Mouse (Mus musculus) myocyte (in vitro differentiated cells): Measurements from ENCODE around the gene Vav2. TPM values are rescaled to one million over a fixed set of nuclear protein-coding genes. Genes with fewer than 3 reads are reported as not detected.

ENCODE experiments used
- H3K27me3 ChIP-seq: one replicate; pipeline ENCODE4 v1.6.1; 2011; ENCODE audit not compliant: control insufficient read depth, insufficient read depth, insufficient read length
- H3K36me3 ChIP-seq: one replicate; pipeline ENCODE4 v1.6.1; 2011; ENCODE audit not compliant: control insufficient read depth, insufficient read depth
- H3K4me2 ChIP-seq: one replicate; pipeline ENCODE4 v1.6.1; 2011; ENCODE audit warnings: low read depth, control low read depth
- H3K4me3 ChIP-seq: one replicate; pipeline ENCODE4 v1.5.1; 2011; ENCODE audit warnings: mild to moderate bottlenecking, control low read depth, moderate library complexity
- H3K79me2 ChIP-seq: one replicate; pipeline ENCODE4 v1.6.1; 2011; ENCODE audit not compliant: control insufficient read depth, insufficient read depth
- H3ac ChIP-seq: one replicate; pipeline ENCODE4 v1.6.1; 2011; ENCODE audit not compliant: control insufficient read depth, insufficient read length
- CEBPB ChIP-seq: IDR thresholded peaks from 2 replicates; pipeline ENCODE4 v1.6.1; 2011; ENCODE audit warnings: mild to moderate bottlenecking, moderate library complexity; ENCODE audit not compliant: poor library complexity, insufficient read depth, severe bottlenecking
- E2F4 ChIP-seq: IDR thresholded peaks from one replicate; pipeline ENCODE4 v1.6.1; 2011; ENCODE audit warnings: mild to moderate bottlenecking, control low read depth, moderate library complexity; ENCODE audit not compliant: insufficient read depth
- MAX ChIP-seq: IDR thresholded peaks from one replicate; pipeline ENCODE4 v1.6.1; 2011; ENCODE audit warnings: low read depth, mild to moderate bottlenecking, control low read depth
- MYOD1 ChIP-seq, 3 experiments: IDR thresholded peaks; one replicate each; pipeline ENCODE4 v1.6.1; 2011; ENCODE audit warnings: control low read depth in 2 of 3, low read depth in 2 of 3, mild to moderate bottlenecking in 2 of 3, moderate library complexity in 1 of 3; ENCODE audit not compliant: insufficient read length in 2 of 3, control insufficient read depth in 1 of 3
- MYOG ChIP-seq, 3 experiments: IDR thresholded peaks; one replicate each; pipeline ENCODE4 v1.6.1; 2011; ENCODE audit warnings: control low read depth in 2 of 3, low read depth in 2 of 3, mild to moderate bottlenecking in 2 of 3; ENCODE audit not compliant: insufficient read length in 2 of 3, control insufficient read depth in 1 of 3, insufficient read depth in 1 of 3
- POLR2A ChIP-seq: IDR thresholded peaks from one replicate; pipeline ENCODE4 v1.6.1; 2011; ENCODE audit warnings: low read depth, mild to moderate bottlenecking, control low read depth, moderate library complexity; ENCODE audit not compliant: insufficient read length
- POLR2AphosphoS2 ChIP-seq: IDR thresholded peaks from one replicate; pipeline ENCODE4 v1.6.1; 2011; ENCODE audit warnings: low read depth, control low read depth; ENCODE audit not compliant: insufficient read length
- REST ChIP-seq: IDR thresholded peaks from one replicate; pipeline ENCODE4 v1.6.1; 2011; ENCODE audit warnings: mild to moderate bottlenecking, control low read depth, moderate library complexity; ENCODE audit not compliant: insufficient read depth, insufficient read length
- SRF ChIP-seq: IDR thresholded peaks from one replicate; pipeline ENCODE4 v1.6.1; 2011; ENCODE audit warnings: low read depth; ENCODE audit not compliant: control insufficient read depth, insufficient read length
- TCF12 ChIP-seq: IDR thresholded peaks from one replicate; pipeline ENCODE4 v1.6.1; 2011; ENCODE audit warnings: mild to moderate bottlenecking, control low read depth; ENCODE audit not compliant: poor library complexity, insufficient read depth, severe bottlenecking
- TCF3 ChIP-seq: IDR thresholded peaks from one replicate; pipeline ENCODE4 v1.6.1; 2011; ENCODE audit warnings: low read depth, control low read depth; ENCODE audit not compliant: insufficient read length
- USF1 ChIP-seq: IDR thresholded peaks from one replicate; pipeline ENCODE4 v1.6.1; 2011; ENCODE audit warnings: low read depth, mild to moderate bottlenecking, control low read depth, moderate library complexity
- polyA plus RNA-seq: library from polyadenylated mRNA; unstranded; fragments of >200 nt; fragmentation: generic; extraction: Trizol; gene quantifications from one replicate; pipeline ENCODE4 v1.2.1, GENCODE M21; 2012; ENCODE audit warnings: missing spikeins

The Vav2 gene
- polyA plus RNA-seq, 1 experiment = 14.1 TPM

DNA sequence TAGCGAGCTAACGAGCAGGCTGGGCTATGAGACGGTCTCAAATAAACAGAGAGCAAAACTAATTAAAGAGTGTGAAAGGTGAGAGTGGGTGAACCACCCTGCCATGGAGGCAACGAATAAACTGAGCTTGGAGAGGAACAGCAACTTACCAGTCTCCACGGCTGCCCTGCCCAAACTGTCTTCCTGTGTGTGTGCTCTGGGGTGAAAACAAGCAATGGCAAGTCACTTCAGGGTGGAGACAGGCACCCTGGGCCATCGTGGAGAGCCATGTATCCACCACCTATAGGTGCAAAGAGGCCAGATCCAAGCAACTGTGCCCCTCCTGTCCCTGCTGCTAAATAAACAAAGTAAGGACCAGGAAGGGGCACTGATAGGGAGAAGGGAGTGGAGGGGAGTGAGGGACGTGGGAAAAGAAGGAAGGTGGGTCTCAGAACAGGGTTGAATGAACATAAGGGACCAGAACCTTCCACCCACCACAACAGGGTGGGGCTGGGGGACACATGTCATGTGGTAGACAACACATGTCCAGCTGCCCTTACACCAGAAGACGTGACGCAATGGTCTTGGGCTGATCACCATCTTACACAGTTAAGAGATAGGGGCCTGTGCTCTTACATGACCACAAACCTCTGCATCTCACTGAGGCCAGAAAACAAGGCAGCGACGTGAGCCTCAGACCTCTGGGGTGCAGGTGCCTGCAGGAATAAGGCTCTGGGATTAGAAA lies 11.6 kb downstream of the Vav2 start:
- no peaks in the 10 kb centered on the region for H3K27me3 ChIP-seq
- H3ac ChIP-seq = no peak overlapping the region
- H3K79me2 ChIP-seq = peaks cover 58% of the 10 kb centered on the region
- no peaks in the 10 kb centered on the region for H3K36me3 ChIP-seq
- peak overlapping the region; percentile 84 for H3K4me2 ChIP-seq
- TF ChIP-seq POLR2A = no peak
- 0 out of 2 replicates have a peak, but pooled peaks have one; percentile 1 for TF ChIP-seq CEBPB
- TF ChIP-seq MYOG (IDR thresholded peaks at IDR 0.05; ENCODE audit: control insufficient read depth in 1 of 3, insufficient read depth in 1 of 3, insufficient read length in 2 of 3, low read depth in 2 of 3) = peak in 1 of 3 experiments; percentile 53
- TF ChIP-seq MYOD1 (IDR thresholded peaks at IDR 0.05; ENCODE audit: control insufficient read depth in 1 of 3, insufficient read length in 2 of 3, low read depth in 2 of 3) = peak in 1 of 3 experiments; percentile 61
- TF ChIP-seq POLR2AphosphoS2 = no peak
- H3K4me3 ChIP-seq = no peak overlapping the region

DNA sequence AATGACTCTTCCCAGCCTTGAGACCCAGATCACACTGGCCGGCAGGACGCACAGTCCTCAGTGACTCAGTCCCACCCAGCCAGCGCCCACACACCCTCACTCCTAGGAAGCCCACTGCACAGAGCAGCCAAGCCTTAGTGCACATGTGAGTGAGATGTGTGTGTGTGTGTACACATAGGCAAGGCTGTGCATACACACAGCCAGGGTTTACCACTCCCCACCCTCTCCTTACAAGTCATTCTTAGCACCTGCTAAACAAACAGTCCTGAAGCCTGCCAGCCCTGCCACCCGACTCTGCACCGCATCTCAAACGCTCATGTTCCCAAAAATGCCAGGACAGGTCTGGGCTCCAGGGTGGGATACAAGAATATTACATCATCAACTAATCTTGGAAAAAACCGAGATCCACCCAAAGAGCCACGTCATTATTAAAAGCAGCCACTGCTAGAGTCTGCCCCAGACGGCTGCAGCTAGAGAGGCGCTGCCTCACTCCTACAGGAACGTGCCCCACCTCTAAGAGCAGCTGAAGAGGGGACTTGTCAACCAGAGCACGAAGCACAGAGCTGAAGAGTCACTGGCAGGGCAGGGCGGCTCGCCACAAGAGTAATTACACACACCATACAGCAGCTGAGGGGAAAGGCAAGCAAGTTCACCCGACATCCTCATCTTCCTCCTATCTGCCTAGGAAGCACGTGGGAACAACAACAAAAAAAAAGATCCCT lies 12.7 kb downstream of the Vav2 start:
- Histone ChIP-seq H3K27me3 (no peaks in the 10 kb centered on the region), H3K4me3 (no peak overlapping the region), H3K4me2 (peak overlapping the region; percentile 84), H3K79me2 (peaks cover 59% of the 10 kb centered on the region), H3ac (no peak overlapping the region), H3K36me3 (no peaks in the 10 kb centered on the region)
- peak; percentile 16 for TF ChIP-seq POLR2AphosphoS2
- TF ChIP-seq MYOG (IDR thresholded peaks at IDR 0.05; ENCODE audit: control insufficient read depth in 1 of 3, insufficient read depth in 1 of 3, insufficient read length in 2 of 3, low read depth in 2 of 3) = peak; percentile 51 to 92 (median 62)
- no peak for TF ChIP-seq USF1
- TF ChIP-seq TCF12 = no peak
- no peak for TF ChIP-seq MAX
- TF ChIP-seq CEBPB = no peak
- TF ChIP-seq E2F4 = no peak
- TF ChIP-seq REST = no peak
- no peak for TF ChIP-seq SRF
- peak in 2 of 3 experiments; percentile 20 to 81 for TF ChIP-seq MYOD1 (IDR thresholded peaks at IDR 0.05; ENCODE audit: control insufficient read depth in 1 of 3, insufficient read length in 2 of 3, low read depth in 2 of 3)
- peak; percentile 55 for TF ChIP-seq POLR2A
- peak; percentile 32 for TF ChIP-seq TCF3

DNA sequence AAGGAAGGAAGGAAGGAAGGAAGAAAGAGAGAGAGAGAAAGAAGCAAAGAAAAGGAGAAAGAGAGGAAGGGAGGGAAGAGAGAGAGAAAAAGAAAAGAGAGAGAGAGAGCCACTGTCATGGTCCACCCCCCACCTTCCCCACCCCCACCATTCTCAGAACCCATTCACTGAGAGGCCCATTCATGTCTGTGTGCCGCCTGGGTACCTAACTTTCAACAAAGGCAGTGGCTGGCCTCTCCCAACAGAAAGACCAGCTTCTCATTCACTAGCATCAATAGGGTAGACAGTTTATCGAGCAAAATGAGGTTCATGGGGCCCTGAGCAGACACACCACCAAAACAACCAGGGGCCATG lies 13.3 kb downstream of the Vav2 start:
- no peak overlapping the region for H3K4me3 ChIP-seq
- H3K4me2 ChIP-seq = peak overlapping the region; percentile 84
- TF ChIP-seq MAX (no peak), POLR2A (no peak), SRF (no peak), REST (no peak), E2F4 (no peak), USF1 (no peak), POLR2AphosphoS2 (no peak), TCF12 (no peak)
- H3K36me3 ChIP-seq = no peaks in the 10 kb centered on the region
- no peak overlapping the region for H3ac ChIP-seq
- no peaks in the 10 kb centered on the region for H3K27me3 ChIP-seq
- H3K79me2 ChIP-seq = peaks cover 59% of the 10 kb centered on the region

DNA sequence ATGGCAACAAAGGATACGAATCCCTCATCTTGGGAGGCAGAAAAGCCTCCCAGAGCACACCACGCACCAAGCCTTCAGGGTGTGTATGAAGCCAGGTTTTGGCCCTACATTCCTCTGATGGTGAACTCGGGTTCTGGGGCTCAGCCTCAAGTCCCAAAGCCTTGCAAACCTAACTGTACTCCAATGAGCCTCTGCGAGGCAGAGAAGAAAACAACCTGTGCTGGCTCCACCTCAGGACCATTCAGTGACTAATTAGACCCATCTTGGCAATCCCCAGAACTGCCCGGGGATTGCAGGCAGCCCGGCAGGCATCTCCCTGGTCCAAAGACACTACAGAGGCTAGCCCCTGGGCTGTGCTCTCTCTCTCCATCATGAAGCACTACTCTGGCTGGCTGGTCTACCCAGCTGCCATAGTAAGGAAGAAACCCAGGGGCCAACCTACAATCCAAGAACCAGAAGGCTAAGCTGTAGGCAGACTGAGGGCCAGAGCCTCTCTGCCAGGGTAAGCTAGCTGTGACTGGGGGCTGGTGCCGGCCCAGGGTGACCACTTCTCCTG lies 14.5 kb downstream of the Vav2 start:
- H3K79me2 ChIP-seq = peaks cover 57% of the 10 kb centered on the region
- no peak overlapping the region for H3ac ChIP-seq
- H3K4me3 ChIP-seq = no peak overlapping the region
- TF ChIP-seq MAX (no peak), MYOG (IDR thresholded peaks at IDR 0.05; ENCODE audit: control insufficient read depth in 1 of 3, insufficient read depth in 1 of 3, insufficient read length in 2 of 3, low read depth in 2 of 3) (no peak), SRF (no peak), E2F4 (no peak), TCF12 (no peak), TCF3 (no peak)
- no peaks in the 10 kb centered on the region for H3K36me3 ChIP-seq
- no peaks in the 10 kb centered on the region for H3K27me3 ChIP-seq
- H3K4me2 ChIP-seq = peak overlapping the region; percentile 12

DNA sequence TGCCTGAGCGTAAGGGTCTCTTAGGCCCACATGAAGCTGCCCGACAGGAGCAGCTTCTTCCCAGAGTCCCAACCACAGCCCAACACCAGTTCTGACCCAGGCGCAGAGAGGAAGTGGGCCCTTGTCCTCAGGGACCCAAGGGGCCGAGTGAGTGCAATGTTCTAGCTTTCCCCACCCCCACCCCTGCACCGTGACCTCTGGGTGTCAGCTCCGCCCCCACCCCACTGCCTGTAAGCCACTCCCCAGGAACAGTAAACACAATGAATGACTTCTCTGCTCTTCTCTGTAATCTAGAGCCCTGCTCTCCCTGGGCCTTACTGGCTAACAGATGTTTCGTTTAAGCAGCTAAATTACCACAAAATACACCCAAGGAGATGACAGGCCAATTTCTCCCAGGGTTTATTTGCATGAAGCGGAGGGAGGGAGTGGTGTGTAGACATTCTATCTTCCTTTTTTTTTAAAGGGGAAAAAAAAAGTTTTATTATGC lies 15.1 kb downstream of the Vav2 start:
- H3K36me3 ChIP-seq = no peaks in the 10 kb centered on the region
- H3ac ChIP-seq = no peak overlapping the region
- no peak overlapping the region for H3K4me3 ChIP-seq
- TF ChIP-seq POLR2A (no peak), TCF3 (no peak), TCF12 (no peak), MAX (no peak), USF1 (no peak), MYOG (IDR thresholded peaks at IDR 0.05; ENCODE audit: control insufficient read depth in 1 of 3, insufficient read depth in 1 of 3, insufficient read length in 2 of 3, low read depth in 2 of 3) (no peak), SRF (no peak), E2F4 (no peak)
- peaks cover 60% of the 10 kb centered on the region for H3K79me2 ChIP-seq
- H3K27me3 ChIP-seq = no peaks in the 10 kb centered on the region
- peak overlapping the region; percentile 12 for H3K4me2 ChIP-seq
